Mouse (Mus musculus): ENCODE measurements at regions not wholly inside any gene's neighbourhood (a gene's known extent, or its start where the extent isn't known, plus 50 kb on each side); places are given as distances from the start of the nearest gene placed in this dataset.

DNA sequence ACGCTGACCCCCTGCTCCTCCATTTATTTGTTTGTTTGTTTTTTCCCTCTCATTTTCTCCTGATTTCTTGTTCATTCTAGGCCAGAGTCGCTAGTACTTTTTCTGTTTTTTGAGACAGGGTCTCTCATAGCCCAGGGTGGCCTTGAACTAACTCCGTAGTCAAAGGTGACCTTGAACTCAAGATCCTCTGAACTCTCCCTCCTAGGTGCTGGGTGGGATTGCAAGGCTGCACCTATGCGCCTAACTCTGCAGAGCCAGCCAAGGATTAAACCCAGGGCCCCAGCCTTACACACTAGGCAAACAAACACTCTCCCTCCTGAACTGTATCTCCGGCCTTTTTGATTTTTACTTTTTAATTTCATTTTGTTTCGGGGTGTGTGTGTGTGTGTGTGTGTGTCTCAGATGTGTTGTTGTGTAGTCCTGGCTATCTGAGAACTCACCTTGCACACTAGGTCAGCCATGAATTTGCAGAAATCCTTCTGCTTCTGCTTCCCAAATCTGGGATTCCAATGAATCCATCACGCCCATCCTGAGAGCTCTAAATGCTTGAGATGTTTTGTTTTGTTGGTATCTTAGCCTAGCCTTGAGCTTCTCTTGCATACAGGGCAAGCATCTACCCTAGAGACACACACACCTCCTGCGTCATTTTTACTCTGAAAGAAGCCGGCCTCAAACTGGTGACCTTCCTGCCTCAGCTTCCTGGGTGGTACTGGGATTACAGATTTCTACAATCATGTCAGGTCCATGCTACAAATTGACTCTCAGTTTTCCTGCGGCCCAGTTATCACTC, 56.3 kb upstream of the Tbx3 start:
- DNase-seq (ENCODE audit: low spot score) = no peak

DNA sequence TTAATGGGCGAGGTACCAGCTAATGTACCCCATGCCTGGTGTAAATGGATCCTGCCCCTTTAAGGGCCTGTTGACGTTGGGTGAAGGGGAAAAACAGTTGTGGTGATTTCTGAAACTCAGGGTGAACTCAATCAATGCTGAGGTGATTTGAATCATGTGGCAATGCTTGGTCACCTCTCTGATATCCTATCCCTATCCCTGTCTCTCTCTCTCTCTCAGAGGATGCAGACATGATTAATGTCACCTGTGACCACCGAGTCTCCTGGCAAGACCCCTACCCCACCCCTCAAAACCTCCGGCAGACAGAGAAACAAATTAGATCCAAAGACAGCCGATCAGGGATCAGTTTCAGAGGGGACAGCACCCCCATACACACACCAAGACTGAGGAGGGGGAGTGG, 54.8 kb upstream of the Tbx3 start:
- no peak for DNase-seq (ENCODE audit: low spot score)

DNA sequence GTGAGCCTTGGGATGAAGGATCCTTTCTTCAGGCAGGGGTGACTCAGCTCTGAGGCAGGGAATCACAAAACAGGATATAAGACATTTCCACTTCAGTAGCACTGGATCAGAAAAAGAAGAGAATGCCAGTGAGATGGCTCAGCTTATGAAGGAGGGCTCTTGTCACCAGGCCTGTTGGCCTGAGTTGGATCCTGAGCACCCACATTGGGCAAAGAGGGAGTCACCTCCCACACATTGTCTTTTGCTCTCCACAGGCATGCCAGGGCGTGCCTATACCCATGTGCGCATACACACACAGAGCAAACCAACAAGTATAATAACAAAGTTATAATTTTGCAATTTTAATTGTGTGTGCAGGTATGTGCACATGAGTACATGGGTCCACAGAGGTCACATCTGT, 52.6 kb upstream of the Tbx3 start:
- no peak for DNase-seq (ENCODE audit: low spot score)

DNA sequence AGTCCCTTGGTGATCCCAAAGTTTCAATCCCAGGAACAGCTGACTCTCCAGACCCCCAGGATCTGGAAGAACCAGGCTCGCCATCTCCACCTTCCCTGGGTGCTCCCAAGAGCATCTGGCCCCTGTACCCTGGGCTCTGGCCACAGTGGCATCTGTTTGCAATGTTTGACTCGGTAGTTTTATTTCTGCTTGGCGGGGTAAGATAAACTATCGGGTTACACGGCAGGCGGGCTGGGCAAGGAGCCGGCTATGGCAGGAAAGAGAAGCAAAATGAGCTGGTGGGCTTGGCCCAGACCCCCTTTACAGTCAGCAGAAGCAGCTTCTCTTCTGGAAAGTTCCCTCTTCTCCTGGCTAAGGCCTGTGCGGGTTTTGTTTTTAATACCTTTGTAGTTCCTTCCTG, 50.6 kb upstream of the Tbx3 start:
- DNase-seq (ENCODE audit: low spot score) = no peak

Measured in urinary bladder, postnatal 10 days (tissue).